Mouse (Mus musculus) embryonic facial prominence, embryonic 10.5 days (tissue): ENCODE results near the gene Rars. TPM values are rescaled to one million over a fixed set of nuclear protein-coding genes. Genes with fewer than 3 reads are reported as not detected.

Experiments
- DNase-seq: peaks from one replicate; pipeline ENCODE4 v3.0.0-alpha.2; 2017; ENCODE audit warnings: low spot score
- H3K27ac ChIP-seq: fragments of 300-500 bp; sonication (generic); replicated peaks from 2 replicates; pipeline ENCODE4 v1.5.1; 2016; ENCODE audit warnings: mild to moderate bottlenecking
- H3K27me3 ChIP-seq: fragments of 300-500 bp; sonication (generic); replicated peaks from 2 replicates; pipeline ENCODE4 v1.6.1; 2016; ENCODE audit warnings: low read depth, mild to moderate bottlenecking; ENCODE audit not compliant: poor library complexity, severe bottlenecking
- H3K36me3 ChIP-seq: fragments of 300-500 bp; sonication (generic); replicated peaks from 2 replicates; pipeline ENCODE4 v1.6.1; 2016; ENCODE audit warnings: mild to moderate bottlenecking, moderate library complexity
- H3K4me1 ChIP-seq: fragments of 300-500 bp; sonication (generic); 2 replicates; pipeline ENCODE4 v1.6.1; 2016
- H3K4me3 ChIP-seq: fragments of 300-500 bp; sonication (generic); 2 replicates; pipeline ENCODE4 v1.5.1; 2016; ENCODE audit warnings: mild to moderate bottlenecking, moderate library complexity
- H3K9me3 ChIP-seq: fragments of 300-500 bp; sonication (generic); 2 replicates; pipeline ENCODE4 v1.6.1; 2016; ENCODE audit warnings: mild to moderate bottlenecking
- WGBS: fragments of 180-500 bp; shearing (Covaris S2); methylation state at CpG from one replicate; pipeline ENCODE4 v1.1.7; 2016; 5-methylcytosine and 5-hydroxymethylcytosine counted together
- polyA plus RNA-seq: library from polyadenylated mRNA; unstranded; fragments of >200 nt; fragmentation: Nextera tagmentation; extraction: Ambion mirVana; gene quantifications from 2 replicates; pipeline ENCODE4 v1.2.1, GENCODE M21; 2016

Gene Rars
- 110 and 115 TPM in 2 replicates for polyA plus RNA-seq

DNA sequence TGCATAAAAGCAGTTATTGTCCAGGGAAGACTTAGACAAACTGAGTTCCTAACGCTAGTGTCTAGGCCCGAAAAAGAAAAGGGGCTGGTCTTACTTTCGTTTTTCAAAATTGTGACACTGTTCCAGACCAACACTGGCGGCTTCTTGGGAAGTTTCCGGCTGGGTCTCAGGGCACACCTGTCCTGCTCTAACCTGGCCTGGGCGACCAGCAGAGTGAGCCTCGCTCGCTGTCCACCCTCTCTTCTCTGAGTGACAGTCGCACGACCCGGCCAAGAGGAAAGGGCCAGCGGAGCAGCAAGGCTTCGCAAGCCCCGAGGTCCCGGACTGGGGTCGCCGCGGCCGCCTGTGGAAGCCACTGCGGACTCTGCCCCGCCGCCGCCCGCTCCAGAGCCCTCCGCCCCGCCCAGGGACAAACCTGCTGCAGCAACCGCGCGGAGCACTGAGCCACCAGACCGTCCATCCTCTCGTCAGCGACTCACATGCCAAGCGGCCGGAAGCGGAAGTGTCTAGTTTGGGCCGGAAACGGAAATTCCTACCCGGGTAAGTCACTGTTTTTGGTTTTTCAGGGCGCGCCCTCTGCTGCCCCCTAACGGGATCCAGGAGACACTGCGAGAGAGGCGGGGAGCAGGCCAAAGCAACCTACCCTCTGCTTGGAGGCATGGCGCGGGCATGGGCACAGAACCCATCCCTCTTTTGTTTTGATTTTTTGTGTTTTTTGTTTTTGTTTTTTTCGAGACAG, at the start of gene Rars:
Rars (minus strand) TSS at position 485 of the 739 bp plus-strand sequence.
- Histone ChIP-seq H3K4me3 (peak within 1 kb of the TSS; percentile 100), H3K9me3 (no peaks in the 10 kb centered on the region), H3K4me1 (peaks cover 19% of the 10 kb centered on the region), H3K36me3 (peaks cover 32% of the 10 kb centered on the region), H3K27me3 (no peaks in the 10 kb centered on the region), H3K27ac (peak within 1 kb of the TSS; percentile 91)
- WGBS = 2% methylated on average over 46 of the region's 46 CpGs
- peak; percentile 95 for DNase-seq

DNA sequence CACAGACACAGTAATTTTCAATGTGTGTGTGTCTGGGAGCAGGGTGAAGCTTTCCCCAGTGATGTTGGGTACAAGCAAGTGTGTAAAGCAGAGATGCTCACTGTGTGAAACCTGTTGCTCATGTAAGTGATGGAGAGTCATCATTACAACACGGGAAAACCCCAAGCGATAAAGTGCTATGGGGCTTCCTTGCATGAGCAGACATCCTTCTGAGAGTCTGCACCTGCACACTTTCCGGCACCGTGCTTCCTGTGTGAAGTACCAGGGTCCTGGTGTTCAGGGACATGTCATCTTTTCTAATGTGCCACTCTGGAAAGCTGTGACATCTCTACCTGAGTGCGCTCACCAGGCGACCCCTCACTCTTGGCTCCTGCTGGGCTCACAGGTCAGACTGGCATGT, 48.5 kb upstream of the Rars start:
- WGBS = 94% methylated on average over 6 of the region's 6 CpGs

DNA sequence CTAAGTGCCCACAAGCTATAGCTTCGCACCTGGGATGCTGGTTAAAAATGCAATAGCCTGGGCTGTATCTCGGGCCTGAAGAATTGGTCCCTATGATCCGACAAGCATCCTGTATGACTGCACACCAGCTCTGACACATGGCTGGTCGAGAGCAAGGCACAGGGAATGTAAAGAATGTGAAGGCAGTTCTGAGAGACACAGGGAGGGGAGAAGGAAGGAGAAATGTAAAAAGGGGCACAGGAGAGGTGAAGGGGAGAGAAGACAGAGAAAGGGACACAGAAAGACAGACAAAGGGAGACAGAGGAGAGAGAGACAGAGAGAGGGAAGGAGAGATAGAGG, 44.2 kb upstream of the Rars start:
- peaks cover 23% of the 10 kb centered on the region for H3K36me3 ChIP-seq
- WGBS = 58% methylated on average over 4 of the region's 4 CpGs
- H3K9me3 ChIP-seq = no peaks in the 10 kb centered on the region
- H3K27ac ChIP-seq = peak overlapping the region; percentile 67
- H3K27me3 ChIP-seq = peaks cover 18% of the 10 kb centered on the region
- peaks cover 50% of the 10 kb centered on the region for H3K4me1 ChIP-seq
- no peak overlapping the region for H3K4me3 ChIP-seq
- DNase-seq = no peak

More for the DNA sequence above, 48.5 kb upstream of the Rars start:
- Histone ChIP-seq H3K36me3 (peaks cover 14% of the 10 kb centered on the region), H3K27me3 (no peaks in the 10 kb centered on the region; the same call in 1 of the 2 replicates), H3K4me3 (no peak overlapping the region), H3K27ac (no peak overlapping the region), H3K4me1 (peaks cover 13% of the 10 kb centered on the region), H3K9me3 (no peaks in the 10 kb centered on the region)
- no peak for DNase-seq

DNA sequence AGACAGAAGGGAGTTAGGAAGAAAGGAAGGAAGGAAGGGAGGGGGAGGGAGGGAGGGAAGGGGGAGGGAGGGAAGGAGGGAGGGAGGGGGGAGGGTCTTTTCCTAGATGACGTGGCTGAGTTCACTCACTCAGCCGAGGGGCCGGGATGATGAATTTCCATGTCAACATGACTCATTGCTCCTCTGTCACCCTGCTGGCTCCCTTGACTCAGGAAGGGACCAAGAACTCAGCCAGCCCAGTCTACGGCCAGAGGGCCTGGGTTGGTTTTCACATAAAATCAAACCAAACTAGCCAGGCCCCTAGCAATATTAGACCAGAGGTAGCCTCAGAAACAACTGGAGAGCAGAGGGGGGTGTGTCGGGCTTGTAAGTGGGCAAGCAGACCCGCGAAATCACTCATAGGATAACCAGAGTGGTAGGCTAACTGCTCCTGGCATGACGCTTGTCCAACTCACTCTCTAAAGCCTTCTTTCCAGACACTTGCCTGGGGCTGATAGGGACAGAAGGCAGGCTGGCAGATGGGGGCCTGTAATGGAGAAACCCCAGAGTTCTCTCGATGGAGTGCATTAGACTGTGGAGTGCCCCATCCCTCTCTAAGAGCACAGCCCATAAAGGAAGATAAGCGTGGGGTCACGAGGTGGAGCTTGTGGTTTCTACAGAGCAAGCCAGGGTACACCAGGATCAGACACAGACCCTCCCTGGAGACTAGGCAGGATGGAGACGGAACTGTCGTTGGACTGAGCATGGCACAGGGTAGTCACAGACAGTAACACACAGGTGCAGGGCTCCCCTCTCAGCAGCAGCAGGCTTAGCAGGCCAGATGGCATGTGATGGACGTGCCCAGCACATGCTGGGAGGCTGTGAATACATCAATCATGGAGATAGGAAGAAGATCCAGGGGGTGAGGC, 43.6 kb upstream of the Rars start:
- Histone ChIP-seq H3K36me3 (peaks cover 18% of the 10 kb centered on the region), H3K27ac (peak overlapping the region; percentile 67), H3K4me3 (no peak overlapping the region), H3K9me3 (no peaks in the 10 kb centered on the region), H3K4me1 (peaks cover 52% of the 10 kb centered on the region), H3K27me3 (peaks cover 18% of the 10 kb centered on the region)
- DNase-seq = no peak
- WGBS = 66% methylated on average over 14 of the region's 14 CpGs

DNA sequence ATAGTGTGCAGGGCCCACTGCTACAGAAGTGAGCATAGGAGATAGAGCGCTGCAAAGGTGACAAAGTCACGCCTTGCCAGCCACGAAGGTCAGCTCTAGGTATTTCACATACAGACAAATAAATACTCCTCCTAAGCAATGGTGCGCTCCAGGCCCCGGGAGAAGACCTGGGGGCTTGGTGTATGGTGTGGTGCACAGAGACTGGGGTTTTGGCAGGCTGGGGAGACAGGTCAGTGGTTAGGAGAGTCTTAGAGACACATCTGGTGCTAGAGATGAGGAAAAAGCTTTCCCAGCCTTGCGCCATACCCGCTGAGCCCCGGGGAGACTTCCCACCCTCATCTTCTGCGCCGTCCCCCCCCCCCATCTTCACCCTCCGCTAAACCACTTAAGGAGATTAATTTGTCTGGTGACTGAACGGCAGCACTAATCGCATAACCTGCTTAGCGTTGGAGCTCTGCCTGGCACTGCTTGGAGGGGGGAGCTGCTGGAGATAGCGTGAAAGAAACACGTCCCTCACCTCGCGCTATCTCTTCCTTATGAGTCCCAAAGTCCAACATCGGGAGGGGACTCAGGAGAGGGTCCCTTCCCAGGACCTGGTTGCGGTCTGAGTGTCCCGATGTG, 39.4 kb upstream of the Rars start:
- Histone ChIP-seq H3K4me3 (no peak overlapping the region; the same call in 1 of the 2 replicates), H3K36me3 (peaks cover 34% of the 10 kb centered on the region), H3K27ac (peak overlapping the region; percentile 30), H3K9me3 (no peaks in the 10 kb centered on the region), H3K4me1 (peaks cover 53% of the 10 kb centered on the region), H3K27me3 (peaks cover 18% of the 10 kb centered on the region)
- 33% methylated on average over 21 of the region's 21 CpGs for WGBS
- peak; percentile 16 for DNase-seq

DNA sequence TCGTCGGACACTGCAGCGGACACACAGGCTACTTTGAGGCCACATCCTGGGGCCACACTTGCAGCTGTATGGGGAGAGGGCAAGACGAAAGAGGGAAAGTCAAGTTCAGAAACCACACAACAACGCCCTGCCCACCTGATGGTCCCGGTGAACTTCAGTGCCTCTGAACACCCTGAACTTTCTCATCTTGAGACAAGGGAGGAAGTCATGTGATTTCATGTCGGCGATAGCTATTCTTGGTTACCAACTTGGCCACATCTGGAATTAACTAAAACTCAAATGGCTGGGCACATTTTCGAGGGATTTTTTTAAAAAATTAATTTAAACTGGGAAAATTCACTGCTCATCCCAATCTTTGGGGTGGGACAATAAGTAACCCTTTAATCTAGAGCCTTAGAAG, 36.7 kb upstream of the Rars start:
- H3K36me3 ChIP-seq = peaks cover 48% of the 10 kb centered on the region
- H3K27ac ChIP-seq = peak overlapping the region; percentile 55
- peaks cover 31% of the 10 kb centered on the region for H3K4me1 ChIP-seq
- WGBS = 69% methylated on average over 9 of the region's 9 CpGs
- H3K4me3 ChIP-seq = no peak overlapping the region
- DNase-seq = no peak
- H3K27me3 ChIP-seq = peaks cover 12% of the 10 kb centered on the region
- no peaks in the 10 kb centered on the region for H3K9me3 ChIP-seq

DNA sequence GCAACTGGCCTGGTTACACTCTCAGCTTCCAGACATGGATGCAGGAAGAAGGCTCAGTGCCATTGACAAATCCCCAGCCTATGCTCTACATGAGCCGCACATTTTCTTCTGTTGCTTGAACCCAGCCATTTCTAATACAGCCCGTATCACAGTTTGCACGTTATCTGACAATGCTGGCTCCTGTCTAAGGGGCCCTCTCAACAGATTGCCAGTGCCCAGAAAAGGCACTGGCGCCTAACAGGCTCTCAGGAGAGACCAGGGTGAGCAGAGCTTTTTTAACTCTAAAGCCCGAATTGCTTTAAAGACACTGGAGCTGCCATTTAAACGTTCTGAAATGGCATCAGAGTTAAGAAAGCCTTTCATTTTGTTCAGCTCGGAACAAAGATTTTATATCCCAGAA, 31.8 kb upstream of the Rars start:
- no peaks in the 10 kb centered on the region for H3K9me3 ChIP-seq
- H3K27me3 ChIP-seq = no peaks in the 10 kb centered on the region
- H3K27ac ChIP-seq = peak overlapping the region; percentile 89

DNA sequence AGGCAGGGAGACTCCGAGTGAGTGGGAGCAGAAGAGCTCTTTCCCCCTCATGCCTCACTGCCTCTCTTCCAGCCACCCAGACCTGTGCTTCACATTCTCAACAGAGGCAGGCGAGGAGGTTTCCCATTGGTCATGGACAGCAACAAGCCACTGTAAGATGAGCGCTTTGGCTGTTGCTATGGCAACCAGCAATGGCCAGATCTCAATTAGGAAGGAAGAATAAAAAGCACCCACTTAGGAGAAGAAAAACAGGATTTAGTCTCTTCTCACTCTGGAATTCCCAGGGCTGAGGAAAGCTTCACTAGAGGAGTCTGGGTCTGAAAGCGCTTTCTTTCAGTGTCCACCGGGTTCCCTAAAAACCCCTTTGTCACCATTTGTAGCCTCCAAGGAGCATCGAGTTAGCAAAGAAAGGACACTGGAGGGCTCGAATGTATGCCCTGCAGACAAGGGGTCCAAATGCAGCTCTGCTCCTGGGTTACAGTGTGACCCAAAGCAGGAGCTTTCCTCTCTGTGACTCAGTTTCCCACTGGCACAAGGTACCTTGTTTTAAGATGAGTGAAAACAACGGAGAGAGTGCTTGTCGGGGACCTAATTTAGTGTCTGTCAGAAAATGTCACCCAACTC, 30.8 kb upstream of the Rars start:
- Histone ChIP-seq H3K9me3 (no peaks in the 10 kb centered on the region), H3K27me3 (no peaks in the 10 kb centered on the region), H3K27ac (peak overlapping the region; percentile 89), H3K4me3 (peak overlapping the region; percentile 44), H3K36me3 (peaks cover 32% of the 10 kb centered on the region), H3K4me1 (peaks cover 33% of the 10 kb centered on the region)
- DNase-seq = peak; percentile 90
- WGBS = 20% methylated on average over 9 of the region's 9 CpGs

More for the DNA sequence above, 31.8 kb upstream of the Rars start:
- no peak for DNase-seq
- Histone ChIP-seq H3K4me3 (no peak overlapping the region), H3K4me1 (peaks cover 36% of the 10 kb centered on the region), H3K36me3 (peaks cover 37% of the 10 kb centered on the region)
- 76% methylated on average over 7 of the region's 7 CpGs for WGBS

DNA sequence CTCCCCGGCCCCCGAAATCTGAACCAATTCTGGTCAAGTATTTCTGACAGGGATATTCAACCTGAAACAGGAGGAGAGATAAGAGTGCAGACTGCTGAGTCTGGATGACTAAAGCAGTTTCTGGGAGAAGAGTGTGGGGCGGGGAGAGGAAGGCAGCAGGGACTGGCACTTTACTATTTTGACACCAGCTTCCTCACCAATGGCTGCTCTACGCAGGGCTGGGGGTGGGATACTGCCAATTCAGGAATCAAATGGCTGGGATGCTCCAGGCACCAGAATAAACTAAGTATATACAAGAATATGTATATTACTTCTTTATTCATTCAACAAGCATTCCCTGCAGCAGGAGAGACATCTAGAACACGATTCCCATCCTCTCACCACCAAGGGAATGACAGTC, 29.3 kb upstream of the Rars start:
- no peaks in the 10 kb centered on the region for H3K27me3 ChIP-seq
- H3K36me3 ChIP-seq = peaks cover 30% of the 10 kb centered on the region
- no peaks in the 10 kb centered on the region for H3K9me3 ChIP-seq
- 88% methylated on average over 5 of the region's 5 CpGs for WGBS
- H3K4me3 ChIP-seq = no peak overlapping the region
- H3K4me1 ChIP-seq = peaks cover 35% of the 10 kb centered on the region
- peak overlapping the region; percentile 89; the same call in 1 of the 2 replicates for H3K27ac ChIP-seq
- DNase-seq = no peak

DNA sequence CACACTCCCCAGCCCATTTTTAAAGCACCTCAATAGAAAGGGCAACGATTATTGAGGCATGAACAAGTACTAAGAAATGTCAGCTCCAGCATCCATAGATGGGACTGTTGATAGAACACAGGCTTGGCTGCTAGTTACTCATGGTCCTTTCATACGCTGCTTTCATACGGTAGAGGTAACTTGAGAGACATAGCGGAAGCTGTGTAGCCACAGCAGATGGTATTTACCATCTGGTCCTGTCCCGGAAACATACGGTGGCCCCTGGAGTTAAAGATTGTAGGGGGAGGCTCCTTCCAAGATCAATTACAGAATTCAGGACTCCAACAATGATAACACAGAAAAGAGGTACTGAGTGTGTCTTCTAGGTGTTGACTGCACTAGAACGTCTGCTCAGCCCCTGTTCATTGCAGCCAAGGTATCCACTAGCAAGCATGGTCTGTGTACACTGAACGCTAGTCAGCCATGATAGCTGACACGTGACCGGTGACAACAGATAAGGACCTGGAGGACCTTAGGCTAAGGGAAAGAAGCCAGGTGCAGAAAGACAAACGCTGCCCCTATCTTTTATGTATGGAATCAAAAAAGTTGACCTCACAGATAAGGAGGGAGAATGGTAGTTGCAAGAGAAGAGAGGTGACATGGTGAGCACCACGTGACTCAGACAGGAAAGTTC, 23.2 kb upstream of the Rars start:
- no peak for DNase-seq
- H3K27ac ChIP-seq = peak overlapping the region; percentile 72
- 85% methylated on average over 12 of the region's 12 CpGs for whole genome bisulfite sequencing
- H3K4me1 ChIP-seq = peaks cover 28% of the 10 kb centered on the region
- H3K4me3 ChIP-seq = no peak overlapping the region
- no peaks in the 10 kb centered on the region for H3K27me3 ChIP-seq
- peaks cover 35% of the 10 kb centered on the region for H3K36me3 ChIP-seq
- no peaks in the 10 kb centered on the region for H3K9me3 ChIP-seq

DNA sequence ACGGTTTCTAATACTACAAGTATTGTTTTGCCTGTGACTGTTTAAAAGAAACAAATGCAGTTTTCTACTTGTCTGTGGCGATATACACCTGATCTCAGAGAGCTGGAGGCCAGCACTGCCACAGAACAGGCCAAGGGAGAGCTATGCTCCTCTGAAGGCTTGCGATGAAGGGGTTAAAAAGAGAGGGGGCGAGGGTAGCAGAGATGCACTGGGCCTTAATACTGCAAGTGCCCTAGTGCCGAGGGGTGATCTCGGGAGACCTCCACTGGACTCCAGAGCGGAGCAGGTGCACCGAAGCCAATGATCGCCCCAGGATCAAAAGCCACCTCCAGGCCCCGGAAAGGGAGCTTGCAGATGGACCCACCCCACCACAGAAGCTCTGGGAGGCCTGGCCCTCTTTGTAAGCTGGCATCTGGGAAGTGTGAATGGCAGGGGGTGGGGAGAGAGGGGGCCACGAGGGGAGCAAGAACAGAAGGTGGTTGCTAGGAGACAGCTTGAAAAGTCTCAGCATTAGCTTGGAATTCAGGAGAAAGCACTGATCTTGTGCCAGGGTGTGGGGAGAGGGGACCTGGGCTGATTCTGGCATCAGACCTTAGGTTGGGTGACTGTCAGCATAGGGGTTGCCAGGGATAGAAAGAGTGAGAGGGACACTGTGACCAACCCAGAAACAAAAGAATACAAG, 22.2 kb upstream of the Rars start:
- H3K27ac ChIP-seq = peak overlapping the region; percentile 72
- no peak overlapping the region for H3K4me3 ChIP-seq
- H3K36me3 ChIP-seq = peaks cover 43% of the 10 kb centered on the region
- H3K27me3 ChIP-seq = no peaks in the 10 kb centered on the region
- peaks cover 28% of the 10 kb centered on the region for H3K4me1 ChIP-seq
- H3K9me3 ChIP-seq = no peaks in the 10 kb centered on the region
- WGBS = 60% methylated on average over 11 of the region's 11 CpGs
- peak; percentile 39 for DNase-seq
